Mouse (Mus musculus) liver, embryonic 16.5 days (tissue): ENCODE measurements at regions not wholly inside any gene's neighbourhood (a gene's known extent, or its start where the extent isn't known, plus 50 kb on each side); places are given as distances from the start of the nearest gene placed in this dataset.

ENCODE experiments used
- ATAC-seq: fragments of 200-750 bp; cut with Nextera tagmentation; 2 replicates; pipeline ENCODE4 v1.8.0; 2017; ENCODE audit warnings: low read depth, mild to moderate bottlenecking, moderate number of reproducible peaks, moderate library complexity
- H3K27ac ChIP-seq: fragments of 300-500 bp; sonication (generic); 2 replicates; pipeline ENCODE4 v1.5.1; 2014; ENCODE audit warnings: mild to moderate bottlenecking, low read length
- H3K27me3 ChIP-seq: fragments of 300-500 bp; sonication (generic); 2 replicates; pipeline ENCODE4 v1.6.1; 2014; ENCODE audit warnings: low read depth, low read length, mixed read lengths; ENCODE audit not compliant: control insufficient read depth, insufficient read depth
- H3K36me3 ChIP-seq: fragments of 300-500 bp; sonication (generic); 2 replicates; pipeline ENCODE4 v1.6.1; 2014; ENCODE audit warnings: mild to moderate bottlenecking; ENCODE audit not compliant: control insufficient read depth, insufficient read depth
- H3K4me1 ChIP-seq: fragments of 300-500 bp; sonication (generic); 2 replicates; pipeline ENCODE4 v1.6.1; 2014; ENCODE audit warnings: low read depth, low read length, mixed read lengths; ENCODE audit not compliant: control insufficient read depth
- H3K4me2 ChIP-seq: fragments of 300-500 bp; sonication (generic); 2 replicates; pipeline ENCODE4 v1.6.1; 2014; ENCODE audit warnings: low read depth, low read length, mixed read lengths
- H3K4me3 ChIP-seq: fragments of 300-500 bp; sonication (generic); 2 replicates; pipeline ENCODE4 v1.5.1; 2014; ENCODE audit warnings: low read depth, mild to moderate bottlenecking, low read length
- H3K9ac ChIP-seq: fragments of 300-500 bp; sonication (generic); 2 replicates; pipeline ENCODE4 v1.6.1; 2014; ENCODE audit warnings: low read depth, low read length
- H3K9me3 ChIP-seq: fragments of 300-500 bp; sonication (generic); replicated peaks from 2 replicates; pipeline ENCODE4 v1.6.1; 2016; ENCODE audit warnings: low read length; ENCODE audit not compliant: control insufficient read depth
- WGBS: fragments of 180-500 bp; shearing (Covaris S2); extraction: QIAGEN DNeasy Blood & Tissue Kit; methylation state at CpG from one replicate; pipeline ENCODE4 v1.1.7; 2014; ENCODE audit not compliant: insufficient replicate concordance; 5-methylcytosine and 5-hydroxymethylcytosine counted together

- Histone ChIP-seq H3K4me2 (no peak overlapping the region), H3K4me3 (no peak overlapping the region), H3K27me3 (no peaks in the 10 kb centered on the region), H3K4me1 (no peaks in the 10 kb centered on the region), H3K27ac (no peak overlapping the region), H3K9ac (no peak overlapping the region), H3K36me3 (no peaks in the 10 kb centered on the region), H3K9me3 (no peaks in the 10 kb centered on the region)
- 63% methylated on average over 2 of the region's 2 CpGs for WGBS
- ATAC-seq, result no peak
Observed at GRCm38 (mm10) chr10:118088499-118088898, 53.1 kb upstream of the Mdm1 start.

- Histone ChIP-seq H3K27ac (no peak overlapping the region), H3K4me3 (no peak overlapping the region), H3K36me3 (no peaks in the 10 kb centered on the region), H3K27me3 (no peaks in the 10 kb centered on the region), H3K9ac (no peak overlapping the region), H3K9me3 (no peaks in the 10 kb centered on the region), H3K4me2 (no peak overlapping the region), H3K4me1 (no peaks in the 10 kb centered on the region)
- 63% methylated on average over 6 of the region's 6 CpGs for WGBS
- no peak for ATAC-seq
Observed at GRCm38 (mm10) chr10:118089879-118090278, 51.7 kb upstream of the Mdm1 start.

- 38% methylated on average over 12 of the region's 12 CpGs for WGBS
- ATAC-seq, result no peak
- no peaks in the 10 kb centered on the region for H3K4me1 ChIP-seq
Observed at GRCm38 (mm10) chr10:118091476-118091875, 50.1 kb upstream of the Mdm1 start.

More at GRCm38 (mm10) chr10:118091476-118091875, 50.1 kb upstream of the Mdm1 start:
- Histone ChIP-seq H3K4me3 (no peak overlapping the region), H3K4me2 (no peak overlapping the region), H3K9ac (no peak overlapping the region), H3K27me3 (no peaks in the 10 kb centered on the region), H3K9me3 (no peaks in the 10 kb centered on the region), H3K27ac (no peak overlapping the region), H3K36me3 (no peaks in the 10 kb centered on the region)
